Mouse (Mus musculus) midbrain, embryonic 16.5 days (tissue): ENCODE results near the gene Map4k1. TPM values are rescaled to one million over a fixed set of nuclear protein-coding genes. Genes with fewer than 3 reads are reported as not detected.
A peak's percentile ranks its signal among the peaks of the same experiment; 100 is the strongest.

ENCODE experiments used
- ATAC-seq: fragments of 200-750 bp; cut with Nextera tagmentation; 2 replicates; pipeline ENCODE4 v1.8.0; 2017; ENCODE audit warnings: moderate TSS enrichment
- H3K27ac ChIP-seq: fragments of 300-500 bp; sonication (generic); 2 replicates; pipeline ENCODE4 v1.5.1; 2014; ENCODE audit warnings: mild to moderate bottlenecking, low read length, mixed read lengths
- H3K27me3 ChIP-seq: fragments of 300-500 bp; sonication (generic); 2 replicates; pipeline ENCODE4 v1.6.1; 2014; ENCODE audit warnings: low read depth, low read length, mixed read lengths; ENCODE audit not compliant: control insufficient read depth, insufficient read depth
- H3K36me3 ChIP-seq: fragments of 300-500 bp; sonication (generic); 2 replicates; pipeline ENCODE4 v1.6.1; 2014; ENCODE audit warnings: mild to moderate bottlenecking, low read length, moderate library complexity, mixed read lengths; ENCODE audit not compliant: control insufficient read depth, insufficient read depth
- H3K4me1 ChIP-seq: fragments of 300-500 bp; sonication (generic); 2 replicates; pipeline ENCODE4 v1.6.1; 2014; ENCODE audit warnings: mild to moderate bottlenecking, low read length, mixed read lengths; ENCODE audit not compliant: control insufficient read depth, insufficient read depth
- H3K4me2 ChIP-seq: fragments of 300-500 bp; sonication (generic); 2 replicates; pipeline ENCODE4 v1.6.1; 2014; ENCODE audit warnings: mild to moderate bottlenecking, low read length, mixed read lengths
- H3K4me3 ChIP-seq: fragments of 300-500 bp; sonication (generic); 2 replicates; pipeline ENCODE4 v1.5.1; 2014; ENCODE audit warnings: low read depth, mild to moderate bottlenecking, low read length, moderate library complexity, mixed read lengths
- H3K9ac ChIP-seq: fragments of 300-500 bp; sonication (generic); 2 replicates; pipeline ENCODE4 v1.6.1; 2014; ENCODE audit warnings: low read depth, low read length, mixed read lengths
- H3K9me3 ChIP-seq: fragments of 300-500 bp; sonication (generic); replicated peaks from 2 replicates; pipeline ENCODE4 v1.6.1; 2014; ENCODE audit warnings: mild to moderate bottlenecking, low read length, mixed read lengths; ENCODE audit not compliant: control insufficient read depth, poor library complexity, severe bottlenecking
- WGBS: fragments of 180-500 bp; shearing (Covaris S2); extraction: QIAGEN DNeasy Blood & Tissue Kit; methylation state at CpG from one replicate; pipeline ENCODE4 v1.1.7; 2014; 5-methylcytosine and 5-hydroxymethylcytosine counted together
- polyA plus RNA-seq: library from polyadenylated mRNA; unstranded; fragments of >200 nt; fragmentation: Nextera tagmentation; extraction: Ambion mirVana; gene quantifications from 2 replicates; pipeline ENCODE4 v1.2.1, GENCODE M21; 2015

Gene Map4k1
- polyA plus RNA-seq, 1 experiment from 2014 or later: 13.2 TPM

DNA sequence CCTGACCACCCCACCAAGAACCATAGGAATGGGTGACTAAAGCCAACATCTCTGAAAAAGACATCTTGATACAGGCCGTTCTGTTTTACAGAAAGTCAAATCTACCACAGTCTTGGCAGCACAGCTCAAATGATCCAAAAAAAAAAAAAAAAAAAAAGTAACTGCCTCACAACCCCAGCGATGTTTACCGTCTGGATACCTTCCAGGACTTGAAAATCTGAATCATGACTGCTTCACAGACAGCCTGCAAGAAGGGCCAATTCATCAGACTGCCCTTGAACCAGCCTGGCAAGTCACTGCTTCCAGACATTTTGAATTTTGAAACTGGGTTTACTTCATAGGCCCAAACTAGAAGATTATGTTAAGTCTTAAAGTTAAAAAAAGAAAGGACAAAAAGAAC lies 29.1 kb upstream of the Map4k1 start:
- WGBS: 22% methylated on average over 3 of the region's 3 CpGs
- no peak overlapping the region for H3K4me3 ChIP-seq
- H3K27ac ChIP-seq: no peak overlapping the region
- no peaks in the 10 kb centered on the region for H3K27me3 ChIP-seq
- no peak overlapping the region for H3K9ac ChIP-seq
- H3K36me3 ChIP-seq: no peaks in the 10 kb centered on the region
- no peak overlapping the region for H3K4me2 ChIP-seq
- peaks cover 8% of the 10 kb centered on the region; the same call in 1 of the 2 replicates for H3K4me1 ChIP-seq
- H3K9me3 ChIP-seq: no peaks in the 10 kb centered on the region
- no peak for ATAC-seq

DNA sequence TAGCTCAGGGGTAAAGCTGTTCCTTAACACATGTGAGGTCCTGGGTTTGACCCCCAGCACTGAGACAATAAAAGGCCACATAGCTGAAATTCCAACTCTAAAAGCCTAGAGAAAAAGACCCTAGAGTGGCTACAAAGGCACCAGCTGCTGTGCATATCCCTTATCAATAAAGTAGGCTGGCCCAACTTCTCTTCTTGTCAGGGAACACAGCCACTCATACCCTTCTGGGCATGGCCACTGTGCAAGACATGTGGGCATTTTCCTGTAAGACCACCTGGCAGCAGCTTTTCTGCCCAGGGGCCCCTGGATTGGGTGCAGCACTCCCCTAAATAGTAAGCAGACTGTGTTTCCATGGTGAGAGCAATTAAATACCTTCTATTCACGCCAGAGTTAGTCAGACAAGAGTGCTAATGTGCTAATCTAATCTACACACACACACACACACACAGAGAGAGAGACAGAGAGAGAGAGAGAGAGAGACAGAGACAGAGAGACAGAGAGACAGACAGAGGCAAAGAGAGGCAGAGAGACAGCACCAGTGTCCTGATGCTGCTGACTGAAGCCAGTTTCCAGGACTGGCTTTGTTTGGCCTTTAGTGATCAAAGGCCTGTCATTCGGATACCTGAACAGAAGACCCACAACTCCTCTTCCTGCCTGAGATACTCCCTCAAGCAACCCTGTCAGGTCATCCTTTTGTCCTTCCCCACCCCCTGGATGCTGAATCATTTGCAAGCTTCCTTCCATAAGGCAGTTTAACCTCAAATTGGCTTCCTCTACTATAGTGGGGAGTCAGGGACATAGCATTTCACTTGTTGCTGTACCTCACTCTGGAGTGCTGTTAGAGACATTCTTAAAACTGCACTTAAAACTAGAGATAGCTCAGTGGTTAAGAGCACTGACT lies 28.1 kb upstream of the Map4k1 start:
- no peaks in the 10 kb centered on the region for H3K9me3 ChIP-seq
- H3K27me3 ChIP-seq: no peaks in the 10 kb centered on the region
- H3K4me2 ChIP-seq: no peak overlapping the region
- WGBS: 10% methylated on average over 2 of the region's 2 CpGs
- H3K36me3 ChIP-seq: no peaks in the 10 kb centered on the region
- no peak overlapping the region for H3K4me3 ChIP-seq
- 0 out of 2 replicates have a peak overlapping the region, but pooled peaks have one; percentile 30 for H3K27ac ChIP-seq
- H3K9ac ChIP-seq: no peak overlapping the region
- peaks cover 14% of the 10 kb centered on the region; the same call in 1 of the 2 replicates for H3K4me1 ChIP-seq
- ATAC-seq: no peak

DNA sequence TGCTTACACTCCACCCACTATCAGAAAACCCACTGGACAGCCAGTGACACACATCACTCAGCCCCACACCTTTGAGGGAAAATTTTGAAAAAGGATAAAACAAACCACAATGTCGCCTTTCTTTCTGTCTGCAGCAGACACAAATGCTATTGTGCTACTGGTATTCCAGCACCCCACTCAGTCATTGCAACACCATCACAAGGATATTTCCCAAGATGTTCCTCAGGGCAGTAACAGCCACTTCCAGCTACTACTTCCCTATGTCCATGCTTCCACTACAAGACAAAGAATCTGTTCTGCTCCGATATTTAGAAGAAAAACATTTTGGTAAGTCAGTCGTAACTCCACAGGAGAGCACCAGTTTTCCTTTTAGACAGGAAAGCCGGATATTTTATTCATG lies 27.1 kb upstream of the Map4k1 start:
- Histone ChIP-seq H3K27me3 (no peaks in the 10 kb centered on the region), H3K4me2 (no peak overlapping the region), H3K4me3 (no peak overlapping the region), H3K4me1 (peaks cover 24% of the 10 kb centered on the region), H3K9me3 (no peaks in the 10 kb centered on the region), H3K36me3 (no peaks in the 10 kb centered on the region), H3K9ac (no peak overlapping the region), H3K27ac (no peak overlapping the region)
- ATAC-seq: no peak
- WGBS: 80% methylated on average over 4 of the region's 4 CpGs

DNA sequence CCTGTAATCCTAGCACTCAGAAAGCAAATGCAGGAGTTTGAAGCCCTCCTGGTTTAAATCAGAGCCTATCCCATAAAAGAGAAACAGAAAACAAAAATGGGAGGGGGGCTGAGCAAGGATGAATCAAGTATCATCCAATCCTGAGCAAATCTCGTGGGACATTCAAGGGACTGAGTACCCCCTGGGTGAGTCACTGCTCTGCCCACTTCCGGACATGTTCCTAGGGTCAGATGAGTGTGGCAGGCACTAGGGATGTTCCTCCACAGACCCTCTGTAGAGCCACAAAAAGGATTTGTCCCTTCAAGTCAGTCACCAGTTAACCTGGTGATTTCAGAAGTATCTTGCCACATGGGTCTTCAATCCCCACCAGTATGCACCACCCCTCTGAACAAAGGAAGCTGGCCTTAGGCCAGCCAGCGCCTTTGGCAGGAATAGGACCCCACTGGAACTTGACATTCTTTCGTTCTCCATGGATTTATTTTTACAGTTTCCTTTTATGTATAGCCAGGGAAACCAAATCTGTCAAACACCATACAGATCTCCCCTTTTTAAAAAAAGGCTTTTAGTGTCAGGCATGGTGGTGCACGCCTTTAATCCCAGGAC lies 26.5 kb upstream of the Map4k1 start:
- WGBS: 48% methylated on average over 5 of the region's 5 CpGs

DNA sequence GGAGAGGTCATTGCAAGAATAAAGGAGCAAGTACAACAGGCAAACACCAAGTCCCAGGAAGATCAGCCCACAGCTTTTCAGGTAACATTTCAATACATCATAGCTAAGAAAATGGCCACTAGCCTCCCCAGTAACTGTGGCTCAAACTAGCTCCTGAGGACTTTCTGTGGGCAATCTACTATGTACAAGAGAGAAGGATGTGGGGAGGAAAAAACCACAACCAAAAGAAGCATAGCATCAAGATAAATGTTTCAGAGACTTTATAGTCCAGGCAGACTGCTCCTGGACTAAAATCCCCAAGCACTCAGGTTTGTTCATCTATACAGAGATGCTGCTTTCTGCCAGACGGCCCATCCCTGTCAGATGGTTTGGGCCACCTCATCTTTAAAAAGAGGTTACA lies 25.6 kb upstream of the Map4k1 start:
- no peak overlapping the region for H3K27ac ChIP-seq
- ATAC-seq: no peak
- H3K36me3 ChIP-seq: no peaks in the 10 kb centered on the region
- 89% methylated on average over 1 of the region's 1 CpGs for WGBS
- peaks cover 39% of the 10 kb centered on the region for H3K4me1 ChIP-seq
- no peaks in the 10 kb centered on the region for H3K27me3 ChIP-seq
- no peak overlapping the region for H3K4me2 ChIP-seq
- no peaks in the 10 kb centered on the region for H3K9me3 ChIP-seq
- H3K9ac ChIP-seq: no peak overlapping the region
- H3K4me3 ChIP-seq: no peak overlapping the region

More for the DNA sequence above, 26.5 kb upstream of the Map4k1 start:
- H3K36me3 ChIP-seq: no peaks in the 10 kb centered on the region
- no peak overlapping the region for H3K4me3 ChIP-seq
- no peak for ATAC-seq
- no peak overlapping the region for H3K27ac ChIP-seq
- no peaks in the 10 kb centered on the region for H3K27me3 ChIP-seq
- no peak overlapping the region for H3K9ac ChIP-seq
- H3K4me2 ChIP-seq: no peak overlapping the region
- H3K4me1 ChIP-seq: peaks cover 30% of the 10 kb centered on the region
- no peaks in the 10 kb centered on the region for H3K9me3 ChIP-seq

DNA sequence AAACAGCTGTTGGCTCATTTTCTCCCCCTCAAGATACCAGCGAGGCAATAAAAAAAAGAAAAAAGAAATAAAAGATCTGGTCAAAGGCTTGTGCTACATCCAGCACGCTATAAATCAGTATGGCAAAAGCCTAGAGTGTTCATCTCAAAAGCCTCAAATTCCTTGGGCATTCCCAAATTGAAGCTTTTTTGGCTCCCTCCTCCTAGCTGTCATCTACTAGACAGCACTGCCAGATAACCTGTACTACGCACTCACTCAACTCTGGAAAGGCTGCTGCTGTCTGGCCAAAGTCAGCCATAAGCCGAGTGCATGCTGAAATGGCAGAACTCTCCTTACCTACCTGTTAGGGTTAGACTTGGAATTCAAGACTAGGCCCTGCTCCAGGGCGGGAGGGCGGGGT lies 24.6 kb upstream of the Map4k1 start:
- H3K27ac ChIP-seq: no peak overlapping the region
- no peak for ATAC-seq
- no peak overlapping the region for H3K4me2 ChIP-seq
- WGBS: 88% methylated on average over 6 of the region's 6 CpGs
- no peak overlapping the region for H3K9ac ChIP-seq
- no peak overlapping the region for H3K4me3 ChIP-seq
- no peaks in the 10 kb centered on the region for H3K9me3 ChIP-seq
- H3K4me1 ChIP-seq: peaks cover 40% of the 10 kb centered on the region
- H3K36me3 ChIP-seq: no peaks in the 10 kb centered on the region
- H3K27me3 ChIP-seq: no peaks in the 10 kb centered on the region

DNA sequence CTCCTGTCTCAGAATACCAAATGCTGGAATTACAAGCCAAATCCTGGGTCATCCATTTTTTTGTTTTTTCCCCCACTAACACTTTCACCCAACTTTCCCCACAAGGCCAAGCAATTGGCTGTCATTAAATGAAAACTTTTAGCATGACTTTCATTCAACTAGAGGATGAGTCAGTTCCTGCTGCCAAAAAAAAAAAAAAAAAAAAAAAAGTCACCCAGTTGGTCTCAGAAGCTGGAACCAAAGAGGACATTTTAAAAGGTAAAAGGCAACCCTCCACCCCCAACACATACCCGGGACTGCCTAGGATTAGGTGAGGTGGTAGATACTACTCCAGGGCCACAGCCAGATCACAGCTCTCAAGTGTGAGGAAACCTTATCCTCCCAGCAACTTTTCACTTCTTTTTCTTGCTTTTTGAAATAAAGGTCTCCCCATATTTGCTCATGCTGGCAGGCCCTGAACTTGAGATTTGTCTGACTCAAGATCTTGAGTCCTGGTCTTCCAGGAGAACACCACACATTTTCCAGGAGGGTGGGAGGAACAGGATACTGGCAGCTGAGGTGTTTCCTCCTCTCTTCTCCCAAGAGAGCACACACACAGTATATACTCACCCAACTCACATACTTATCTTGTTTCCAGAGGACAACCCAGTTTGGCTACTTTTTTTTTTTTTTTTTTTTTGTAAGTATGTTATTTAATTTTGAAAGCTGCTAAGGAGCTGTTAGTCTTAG lies 23.7 kb upstream of the Map4k1 start:
- Histone ChIP-seq H3K4me3 (no peak overlapping the region), H3K27me3 (no peaks in the 10 kb centered on the region), H3K4me2 (no peak overlapping the region), H3K4me1 (peaks cover 42% of the 10 kb centered on the region), H3K36me3 (no peaks in the 10 kb centered on the region), H3K27ac (no peak overlapping the region), H3K9ac (no peak overlapping the region), H3K9me3 (no peaks in the 10 kb centered on the region)
- ATAC-seq: no peak
- 70% methylated on average over 1 of the region's 1 CpGs for WGBS

DNA sequence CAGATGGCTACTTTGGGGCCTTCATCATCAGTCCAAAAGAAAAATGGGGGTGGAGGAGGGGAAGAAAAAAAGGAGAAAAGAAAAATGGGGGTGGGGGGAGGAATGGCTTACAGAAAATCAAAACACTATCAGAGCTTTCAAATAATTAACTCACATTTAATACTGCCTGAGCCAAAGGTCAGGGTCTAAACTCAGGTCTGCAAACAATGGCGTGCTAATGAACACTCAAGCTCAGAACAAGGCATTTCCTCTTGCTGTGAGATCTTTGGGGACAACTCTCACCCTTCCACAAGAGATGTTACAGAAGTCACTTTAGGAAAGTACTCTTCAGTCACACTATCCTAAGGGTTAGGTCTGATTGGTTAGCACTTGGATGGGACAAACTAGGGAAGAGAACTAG lies 23.1 kb upstream of the Map4k1 start:
- Histone ChIP-seq H3K9ac (no peak overlapping the region), H3K27ac (no peak overlapping the region), H3K9me3 (no peaks in the 10 kb centered on the region), H3K4me3 (no peak overlapping the region), H3K4me1 (peaks cover 37% of the 10 kb centered on the region), H3K27me3 (no peaks in the 10 kb centered on the region), H3K4me2 (no peak overlapping the region), H3K36me3 (no peaks in the 10 kb centered on the region)
- ATAC-seq: no peak
- 71% methylated on average over 1 of the region's 1 CpGs for WGBS
